Mouse (Mus musculus) bone marrow macrophage, adult 2 months (primary cell): ENCODE measurements around the gene Tmem41b.

ENCODE experiments used
- CTCF ChIP-seq: IDR thresholded peaks from 2 replicates; pipeline ENCODE4 v1.5.1; 2012; ENCODE audit warnings: low read depth, mild to moderate bottlenecking, low read length, moderate library complexity
- POLR2A ChIP-seq: IDR thresholded peaks from 2 replicates; pipeline ENCODE4 v1.6.1; 2012; ENCODE audit warnings: mild to moderate bottlenecking, low read depth, low read length, borderline replicate concordance

GRCm38 (mm10) chr7:110026594-110026993, 39.9 kb upstream of the Tmem41b start:
- TF ChIP-seq POLR2A (no peak), CTCF (no peak)
